Mouse (Mus musculus): Measurements from ENCODE around the gene Npff. TPM values are rescaled to one million over a fixed set of nuclear protein-coding genes. Genes with fewer than 3 reads are reported as not detected.

The Npff gene
- 1 to 10 TPM; 2.1 to 3.0 TPM for total RNA-seq (2021)

GRCm38 (mm10) chr15:102524892-102525485 is at the start of gene Npff:
Npff (minus strand) TSS chr15:102524942.
- DNase-seq (ENCODE audit: extremely low spot score in 1 of 2, low spot score in 1 of 2): peak; percentile 68 to 83

- no peak for DNase-seq (ENCODE audit: extremely low spot score in 1 of 2, low spot score in 1 of 2)
Observed at GRCm38 (mm10) chr15:102572081-102572480, 47.3 kb upstream of the Npff start.

GRCm38 (mm10) chr15:102567849-102568248 is 43.1 kb upstream of the Npff start:
- DNase-seq (ENCODE audit: extremely low spot score in 1 of 2, low spot score in 1 of 2): no peak

- DNase-seq (ENCODE audit: extremely low spot score in 1 of 2, low spot score in 1 of 2): no peak
Observed at GRCm38 (mm10) chr15:102563681-102564080, 38.9 kb upstream of the Npff start.

- no peak for DNase-seq (ENCODE audit: extremely low spot score in 1 of 2, low spot score in 1 of 2)
Observed at GRCm38 (mm10) chr15:102563061-102563460, 38.3 kb upstream of the Npff start.

GRCm38 (mm10) chr15:102562491-102562890 is 37.7 kb upstream of the Npff start:
- DNase-seq (ENCODE audit: extremely low spot score in 1 of 2, low spot score in 1 of 2): no peak

GRCm38 (mm10) chr15:102557580-102557979 is 32.8 kb upstream of the Npff start:
- DNase-seq (ENCODE audit: extremely low spot score in 1 of 2, low spot score in 1 of 2): no peak

GRCm38 (mm10) chr15:102555581-102555980 is 30.8 kb upstream of the Npff start:
- no peak for DNase-seq (ENCODE audit: extremely low spot score in 1 of 2, low spot score in 1 of 2)

GRCm38 (mm10) chr15:102552599-102552998 is 27.9 kb upstream of the Npff start:
- no peak for DNase-seq (ENCODE audit: extremely low spot score in 1 of 2, low spot score in 1 of 2)

- DNase-seq (ENCODE audit: extremely low spot score in 1 of 2, low spot score in 1 of 2): no peak
Observed at GRCm38 (mm10) chr15:102547478-102547877, 22.7 kb upstream of the Npff start.

GRCm38 (mm10) chr15:102546677-102547427 is 22.1 kb upstream of the Npff start:
- DNase-seq (ENCODE audit: extremely low spot score in 1 of 2, low spot score in 1 of 2): peak; percentile 64 to 73

- DNase-seq (ENCODE audit: extremely low spot score in 1 of 2, low spot score in 1 of 2): no peak
Observed at GRCm38 (mm10) chr15:102546246-102546645, 21.5 kb upstream of the Npff start.

GRCm38 (mm10) chr15:102544801-102545200 is 20.1 kb upstream of the Npff start:
- DNase-seq (ENCODE audit: extremely low spot score in 1 of 2, low spot score in 1 of 2): no peak

GRCm38 (mm10) chr15:102533926-102534325 is 9.2 kb upstream of the Npff start:
- no peak for DNase-seq (ENCODE audit: extremely low spot score in 1 of 2, low spot score in 1 of 2)

GRCm38 (mm10) chr15:102532106-102532900 is 7.6 kb upstream of the Npff start:
- DNase-seq (ENCODE audit: extremely low spot score in 1 of 2, low spot score in 1 of 2): no peak

- DNase-seq (ENCODE audit: extremely low spot score in 1 of 2, low spot score in 1 of 2): no peak
Observed at GRCm38 (mm10) chr15:102531586-102531985, 6.8 kb upstream of the Npff start.

- no peak for DNase-seq (ENCODE audit: extremely low spot score in 1 of 2, low spot score in 1 of 2)
Observed at GRCm38 (mm10) chr15:102530566-102530965, 5.8 kb upstream of the Npff start.

GRCm38 (mm10) chr15:102528396-102528795 is 3.7 kb upstream of the Npff start:
- DNase-seq (ENCODE audit: extremely low spot score in 1 of 2, low spot score in 1 of 2): no peak

- no peak for DNase-seq (ENCODE audit: extremely low spot score in 1 of 2, low spot score in 1 of 2)
Observed at GRCm38 (mm10) chr15:102527936-102528335, 3.2 kb upstream of the Npff start.

- DNase-seq (ENCODE audit: extremely low spot score in 1 of 2, low spot score in 1 of 2): no peak
Observed at GRCm38 (mm10) chr15:102526111-102527002, 1.6 kb upstream of the Npff start.
